Mouse (Mus musculus): ENCODE measurements at regions not wholly inside any gene's neighbourhood (a gene's known extent, or its start where the extent isn't known, plus 50 kb on each side); places are given as distances from the start of the nearest gene placed in this dataset.

- Histone ChIP-seq H3K9me3 (no peaks in the 10 kb centered on the region), H3K36me3 (no peaks in the 10 kb centered on the region), H3K27ac (no peak overlapping the region), H3K9ac (replicated peaks) (no peak overlapping the region), H3K4me1 (replicated peaks) (no peaks in the 10 kb centered on the region), H3K4me3 (replicated peaks) (no peak overlapping the region), H3K27me3 (peaks cover 1% of the 10 kb centered on the region; the same call in 1 of the 2 replicates), H3K4me2 (no peak overlapping the region)
- ATAC-seq (ENCODE audit: insufficient number of reproducible peaks, insufficient read depth, low FRiP score, low TSS enrichment, low read depth), result no peak
- 17% methylated on average over 2 of the region's 2 CpGs for WGBS
These were observed 180.9 kb upstream of the Dph6 start for GRCm38 (mm10) chr2:114835694-114836093.

DNA sequence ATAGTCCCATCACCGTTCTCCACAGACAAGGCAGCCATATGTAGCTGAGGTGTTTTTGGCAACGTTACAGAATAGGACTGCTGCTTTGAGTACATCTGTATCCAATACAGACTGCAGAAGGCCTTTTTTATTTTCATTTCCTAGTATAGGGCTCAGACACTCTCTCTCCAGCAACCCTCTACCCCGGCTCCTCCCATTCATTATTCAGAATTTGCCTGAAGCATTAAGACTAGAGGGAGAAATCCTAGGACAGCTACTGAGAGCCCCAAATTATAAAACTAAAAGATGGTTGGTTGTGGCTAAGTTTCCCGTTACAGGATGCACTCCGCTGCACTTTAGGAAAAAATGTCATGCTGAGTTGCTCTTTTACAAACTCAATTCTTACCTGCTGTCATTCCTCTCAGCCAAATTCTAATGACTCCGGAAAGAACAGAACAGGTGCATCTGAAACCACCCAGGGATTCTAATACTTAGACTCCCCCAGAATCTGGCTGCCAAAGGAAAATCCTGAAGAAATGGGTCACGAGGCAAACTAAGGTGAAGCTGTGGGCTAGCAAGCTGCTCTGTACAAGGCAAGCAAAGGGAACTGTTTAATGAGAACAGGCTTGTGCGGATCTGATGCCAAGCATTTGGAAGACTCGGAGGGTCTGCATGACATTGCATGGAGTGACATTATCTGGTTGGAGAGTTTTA is 189.1 kb upstream of the Dph6 start:
- ATAC-seq (ENCODE audit: insufficient number of reproducible peaks, insufficient read depth, low FRiP score, low TSS enrichment, low read depth), result no peak
- H3K4me3 ChIP-seq (replicated peaks), result no peak overlapping the region
- no peak overlapping the region for H3K27ac ChIP-seq
- peaks cover 3% of the 10 kb centered on the region; the same call in 1 of the 2 replicates for H3K27me3 ChIP-seq
- no peaks in the 10 kb centered on the region for H3K9me3 ChIP-seq
- no peaks in the 10 kb centered on the region for H3K36me3 ChIP-seq
- H3K9ac ChIP-seq (replicated peaks), result no peak overlapping the region
- 62% methylated on average over 9 of the region's 9 CpGs for WGBS
- no peaks in the 10 kb centered on the region for H3K4me1 ChIP-seq (replicated peaks)
- H3K4me2 ChIP-seq, result no peak overlapping the region

DNA sequence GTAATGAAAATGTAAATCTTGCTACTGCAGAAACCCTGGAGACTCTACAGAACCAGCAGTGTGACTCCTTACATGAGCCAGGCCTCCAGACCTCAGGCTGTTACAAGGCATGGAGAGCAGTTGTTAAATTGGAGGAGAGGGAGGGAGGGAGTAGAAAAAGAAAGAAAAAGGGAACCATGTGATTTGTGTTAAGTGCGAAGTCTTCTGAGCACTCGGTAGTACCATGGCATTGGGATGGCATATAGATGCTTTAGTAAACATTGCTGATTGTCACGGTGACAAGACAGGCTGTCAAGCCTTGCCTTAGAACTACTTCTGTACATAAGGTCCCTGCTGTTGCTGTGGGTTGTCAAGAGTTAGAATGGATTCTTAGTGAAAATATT is 189.6 kb upstream of the Dph6 start:
- H3K27me3 ChIP-seq, result peaks cover 8% of the 10 kb centered on the region
- H3K36me3 ChIP-seq, result no peaks in the 10 kb centered on the region
- ATAC-seq (ENCODE audit: insufficient number of reproducible peaks, insufficient read depth, low FRiP score, low TSS enrichment, low read depth), result no peak
- H3K4me2 ChIP-seq, result no peak overlapping the region
- 79% methylated on average over 3 of the region's 3 CpGs for WGBS
- no peak overlapping the region for H3K27ac ChIP-seq
- H3K9ac ChIP-seq (replicated peaks), result no peak overlapping the region
- H3K4me3 ChIP-seq (replicated peaks), result no peak overlapping the region
- no peaks in the 10 kb centered on the region for H3K9me3 ChIP-seq
- H3K4me1 ChIP-seq (replicated peaks), result no peaks in the 10 kb centered on the region

GRCm38 (mm10) chr2:114848439-114848838 is 193.7 kb upstream of the Dph6 start:
- Histone ChIP-seq H3K27me3 (peaks cover 19% of the 10 kb centered on the region), H3K4me2 (no peak overlapping the region), H3K27ac (no peak overlapping the region), H3K9ac (replicated peaks) (no peak overlapping the region), H3K4me3 (replicated peaks) (no peak overlapping the region), H3K9me3 (no peaks in the 10 kb centered on the region), H3K4me1 (replicated peaks) (no peaks in the 10 kb centered on the region), H3K36me3 (no peaks in the 10 kb centered on the region)
- no peak for ATAC-seq (ENCODE audit: insufficient number of reproducible peaks, insufficient read depth, low FRiP score, low TSS enrichment, low read depth)
- WGBS, result 91% methylated on average over 5 of the region's 5 CpGs

DNA sequence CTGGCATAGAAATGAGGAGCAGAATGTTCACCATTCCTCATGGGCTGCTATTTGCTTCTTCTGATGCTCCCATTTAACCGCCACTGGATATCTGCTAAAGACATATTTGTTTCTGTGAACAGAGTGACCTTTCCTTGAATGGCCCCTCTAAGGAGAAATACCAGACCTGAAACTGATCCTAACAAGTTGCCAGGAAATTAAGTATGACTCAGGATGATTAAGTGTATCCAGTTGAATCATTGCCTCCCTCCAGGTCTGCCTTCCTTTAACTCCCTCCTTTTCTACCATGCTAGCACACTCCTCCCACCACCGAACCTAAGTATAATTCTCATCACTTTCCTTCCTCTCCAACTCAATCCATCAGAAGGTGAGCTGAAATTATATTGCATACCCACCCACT is 194.2 kb upstream of the Dph6 start:
- H3K27ac ChIP-seq, result no peak overlapping the region
- no peaks in the 10 kb centered on the region for H3K4me1 ChIP-seq (replicated peaks)
- H3K4me3 ChIP-seq (replicated peaks), result no peak overlapping the region
- 83% methylated on average over 2 of the region's 2 CpGs for WGBS
- no peaks in the 10 kb centered on the region for H3K9me3 ChIP-seq
- no peaks in the 10 kb centered on the region for H3K36me3 ChIP-seq
- no peak overlapping the region for H3K4me2 ChIP-seq
- no peak for ATAC-seq (ENCODE audit: insufficient number of reproducible peaks, insufficient read depth, low FRiP score, low TSS enrichment, low read depth)
- H3K27me3 ChIP-seq, result peaks cover 23% of the 10 kb centered on the region
- no peak overlapping the region for H3K9ac ChIP-seq (replicated peaks)

DNA sequence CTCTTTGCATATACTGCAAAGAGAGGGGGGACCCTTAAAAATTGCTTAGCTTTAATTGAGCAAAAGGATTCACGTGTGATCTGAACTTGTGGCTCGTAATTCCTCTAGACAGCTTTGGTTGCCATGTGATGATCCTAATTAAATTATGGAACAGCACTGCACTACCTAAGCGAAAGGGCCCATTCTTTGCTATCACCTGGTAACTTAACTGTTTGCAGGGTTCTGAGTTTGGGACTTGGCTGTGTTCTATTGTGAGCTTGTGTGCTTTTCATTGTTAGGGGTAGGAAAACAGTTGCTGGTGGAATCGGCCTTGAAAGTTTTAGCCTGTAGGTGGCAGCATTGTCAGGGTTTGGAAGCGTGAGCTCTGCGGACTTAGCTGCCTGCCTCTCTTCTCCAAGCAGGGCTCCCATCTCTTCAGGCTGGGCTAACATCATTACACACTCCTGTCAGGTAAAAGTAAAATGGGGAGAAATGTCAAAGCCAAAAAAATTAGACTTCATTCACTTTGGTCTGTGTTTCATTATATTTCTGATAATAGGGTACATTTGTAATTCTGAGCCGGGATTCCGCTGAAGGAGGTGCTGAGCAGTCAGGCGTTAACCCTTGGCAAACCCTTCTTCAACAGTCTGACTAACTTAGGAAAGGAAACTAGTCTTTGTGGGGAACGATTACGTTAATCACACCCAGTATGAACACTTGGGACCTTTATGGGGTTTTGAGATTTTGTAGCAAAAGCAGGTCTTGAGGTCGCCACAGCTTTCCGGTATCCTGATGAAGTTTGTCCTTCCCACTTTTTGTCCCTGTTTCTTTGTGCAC is 199.2 kb upstream of the Dph6 start:
- Histone ChIP-seq H3K4me3 (replicated peaks) (no peak overlapping the region), H3K27ac (no peak overlapping the region), H3K9ac (replicated peaks) (no peak overlapping the region), H3K4me1 (replicated peaks) (no peaks in the 10 kb centered on the region), H3K9me3 (no peaks in the 10 kb centered on the region), H3K36me3 (no peaks in the 10 kb centered on the region), H3K4me2 (no peak overlapping the region), H3K27me3 (peaks cover 32% of the 10 kb centered on the region)
- no peak for ATAC-seq (ENCODE audit: insufficient number of reproducible peaks, insufficient read depth, low FRiP score, low TSS enrichment, low read depth)
- 33% methylated on average over 13 of the region's 13 CpGs for WGBS

- H3K4me3 ChIP-seq (replicated peaks), result no peak overlapping the region
- no peak overlapping the region for H3K9ac ChIP-seq (replicated peaks)
- no peak for ATAC-seq (ENCODE audit: insufficient number of reproducible peaks, insufficient read depth, low FRiP score, low TSS enrichment, low read depth)
- peaks cover 25% of the 10 kb centered on the region for H3K27me3 ChIP-seq
- no peaks in the 10 kb centered on the region for H3K36me3 ChIP-seq
- H3K4me2 ChIP-seq, result no peak overlapping the region
- WGBS, result 3% methylated on average over 7 of the region's 7 CpGs
- H3K4me1 ChIP-seq (replicated peaks), result peaks cover 5% of the 10 kb centered on the region; the same call in 1 of the 2 replicates
- H3K9me3 ChIP-seq, result no peaks in the 10 kb centered on the region
- H3K27ac ChIP-seq, result no peak overlapping the region
These were observed 217.5 kb upstream of the Dph6 start for GRCm38 (mm10) chr2:114872272-114872671.

GRCm38 (mm10) chr2:114873090-114873489 is 218.3 kb upstream of the Dph6 start:
- 22% methylated on average over 4 of the region's 4 CpGs for WGBS
- H3K4me3 ChIP-seq (replicated peaks), result no peak overlapping the region
- no peak for ATAC-seq (ENCODE audit: insufficient number of reproducible peaks, insufficient read depth, low FRiP score, low TSS enrichment, low read depth)
- H3K27me3 ChIP-seq, result peaks cover 20% of the 10 kb centered on the region
- peaks cover 5% of the 10 kb centered on the region; the same call in 1 of the 2 replicates for H3K4me1 ChIP-seq (replicated peaks)
- no peaks in the 10 kb centered on the region for H3K9me3 ChIP-seq
- H3K4me2 ChIP-seq, result no peak overlapping the region
- H3K27ac ChIP-seq, result no peak overlapping the region
- H3K9ac ChIP-seq (replicated peaks), result no peak overlapping the region
- no peaks in the 10 kb centered on the region for H3K36me3 ChIP-seq

- H3K4me3 ChIP-seq (replicated peaks), result no peak overlapping the region
- no peak overlapping the region for H3K4me2 ChIP-seq
- no peak overlapping the region for H3K9ac ChIP-seq (replicated peaks)
- peaks cover 18% of the 10 kb centered on the region for H3K27me3 ChIP-seq
- no peak for ATAC-seq (ENCODE audit: insufficient number of reproducible peaks, insufficient read depth, low FRiP score, low TSS enrichment, low read depth)
- 45% methylated on average over 2 of the region's 2 CpGs for WGBS
- H3K4me1 ChIP-seq (replicated peaks), result no peaks in the 10 kb centered on the region
- no peaks in the 10 kb centered on the region for H3K9me3 ChIP-seq
- no peaks in the 10 kb centered on the region for H3K36me3 ChIP-seq
- no peak overlapping the region for H3K27ac ChIP-seq
These were observed 224.3 kb upstream of the Dph6 start for GRCm38 (mm10) chr2:114879084-114879483.

GRCm38 (mm10) chr2:114879784-114880183 is 225.0 kb upstream of the Dph6 start:
- no peaks in the 10 kb centered on the region for H3K36me3 ChIP-seq
- no peak overlapping the region for H3K9ac ChIP-seq (replicated peaks)
- ATAC-seq (ENCODE audit: insufficient number of reproducible peaks, insufficient read depth, low FRiP score, low TSS enrichment, low read depth), result no peak
- no peak overlapping the region for H3K27ac ChIP-seq
- H3K4me1 ChIP-seq (replicated peaks), result no peaks in the 10 kb centered on the region
- H3K4me3 ChIP-seq (replicated peaks), result no peak overlapping the region
- H3K27me3 ChIP-seq, result peaks cover 18% of the 10 kb centered on the region
- 71% methylated on average over 2 of the region's 2 CpGs for WGBS
- H3K4me2 ChIP-seq, result no peak overlapping the region
- no peaks in the 10 kb centered on the region for H3K9me3 ChIP-seq

DNA sequence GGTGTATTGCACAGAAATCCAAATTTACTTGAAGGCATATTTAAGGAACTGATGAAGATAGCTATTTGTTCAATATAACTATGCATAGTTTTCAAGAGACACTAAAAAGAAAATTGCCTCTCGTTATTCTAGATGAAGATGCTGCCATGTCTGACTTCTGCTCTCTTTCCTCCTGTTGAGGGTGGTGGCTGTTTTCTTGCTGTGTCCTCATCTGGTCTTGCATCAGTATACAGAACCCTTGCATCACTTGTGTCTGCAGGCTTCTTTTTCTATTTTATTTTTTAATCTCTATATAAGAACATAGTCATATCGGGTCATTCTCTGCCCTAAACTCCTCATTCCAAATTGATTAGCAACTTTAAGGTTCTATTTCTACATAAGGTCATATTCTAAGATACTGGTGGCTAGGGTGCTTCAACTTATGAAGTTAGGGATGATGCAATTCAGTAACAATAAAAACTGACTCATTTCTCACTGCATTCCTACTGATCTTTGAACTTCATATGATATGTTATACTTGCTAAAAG is 231.0 kb upstream of the Dph6 start:
- H3K27ac ChIP-seq, result no peak overlapping the region
- no peak overlapping the region for H3K4me3 ChIP-seq (replicated peaks)
- H3K9ac ChIP-seq (replicated peaks), result no peak overlapping the region
- ATAC-seq (ENCODE audit: insufficient number of reproducible peaks, insufficient read depth, low FRiP score, low TSS enrichment, low read depth), result no peak
- H3K9me3 ChIP-seq, result no peaks in the 10 kb centered on the region
- peaks cover 6% of the 10 kb centered on the region for H3K27me3 ChIP-seq
- WGBS, result 87% methylated on average over 2 of the region's 2 CpGs
- no peaks in the 10 kb centered on the region for H3K36me3 ChIP-seq
- H3K4me2 ChIP-seq, result no peak overlapping the region
- H3K4me1 ChIP-seq (replicated peaks), result 0 out of 2 replicates have a peak, but pooled peaks cover 4% of the 10 kb centered on the region

Data from limb, embryonic 12.5 days (tissue).